Mouse (Mus musculus) erythroblast, adult 5-6 weeks (primary cell): ENCODE results near the gene Ldlrad3. TPM values are rescaled to one million over a fixed set of nuclear protein-coding genes. Genes with fewer than 3 reads are reported as not detected.

Experiments used
- ATAC-seq: replicated peaks from 2 replicates; pipeline ENCODE4 v1.8.0; 2016; ENCODE audit warnings: moderate number of reproducible peaks, mild to moderate bottlenecking, moderate TSS enrichment, inconsistent platforms; ENCODE audit not compliant: poor library complexity, low FRiP score, severe bottlenecking
- total RNA-seq, 2 experiments: library from RNA; stranded (forward) in 1 of 2; stranded (reverse) in 1 of 2; fragments of 150-400 nt in 1 of 2; fragments of 200-764, 138-1000 nt in 1 of 2; gene quantifications; 2 replicates each; pipeline versions ENCODE4 v1.2.3 to v1.2.4; 2015 to 2017; ENCODE audit warnings: low replicate concordance in 2 of 2

The Ldlrad3 gene
- total RNA-seq, 2 experiments from 2014 or later: 6.2 to 7.7 TPM

DNA sequence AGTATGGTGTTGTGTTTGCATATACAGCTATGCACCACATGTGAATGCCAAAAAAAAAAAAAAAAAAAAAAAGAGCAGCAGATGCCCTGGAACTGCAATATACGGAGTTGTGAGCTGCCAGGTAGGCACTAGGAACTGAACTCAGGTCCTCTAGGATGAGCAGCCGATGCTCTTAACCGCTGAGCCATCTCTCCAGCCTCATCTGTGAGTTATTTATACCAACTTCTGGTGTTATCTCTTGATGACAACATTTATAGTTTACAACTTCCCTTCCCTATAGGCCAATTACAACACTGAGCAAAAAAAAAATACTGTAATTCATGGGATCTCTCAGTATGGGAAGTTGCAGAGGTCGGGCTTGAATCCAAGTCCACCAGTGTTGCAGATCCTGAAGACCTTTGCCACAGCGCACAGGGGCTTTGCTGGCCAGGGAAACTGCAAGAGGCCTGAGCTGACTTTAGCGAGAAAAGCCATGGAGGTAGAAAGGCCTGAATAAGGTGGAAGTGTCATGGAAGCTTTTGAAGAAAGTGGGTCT lies 204.2 kb downstream of the Ldlrad3 start:
- no peak for ATAC-seq

DNA sequence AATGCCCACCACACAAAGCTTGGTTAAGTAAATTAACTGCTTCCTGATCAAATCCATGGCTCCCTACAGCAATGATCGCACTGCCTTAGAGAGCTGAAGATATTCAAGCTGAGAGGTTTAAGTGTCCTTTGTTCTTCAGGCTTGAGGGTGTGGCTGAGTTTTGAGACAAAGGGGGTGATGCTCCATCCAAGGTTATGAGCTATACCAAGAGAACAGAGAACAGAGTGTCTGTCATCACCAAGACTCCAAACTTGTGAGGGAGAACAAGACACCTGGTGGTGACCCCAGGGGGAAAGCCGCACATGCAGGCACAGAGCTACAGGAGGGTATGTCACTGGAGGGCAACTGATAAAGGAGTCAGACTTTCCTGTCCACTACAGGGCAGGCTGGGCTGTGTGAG lies 205.0 kb downstream of the Ldlrad3 start:
- ATAC-seq: no peak

DNA sequence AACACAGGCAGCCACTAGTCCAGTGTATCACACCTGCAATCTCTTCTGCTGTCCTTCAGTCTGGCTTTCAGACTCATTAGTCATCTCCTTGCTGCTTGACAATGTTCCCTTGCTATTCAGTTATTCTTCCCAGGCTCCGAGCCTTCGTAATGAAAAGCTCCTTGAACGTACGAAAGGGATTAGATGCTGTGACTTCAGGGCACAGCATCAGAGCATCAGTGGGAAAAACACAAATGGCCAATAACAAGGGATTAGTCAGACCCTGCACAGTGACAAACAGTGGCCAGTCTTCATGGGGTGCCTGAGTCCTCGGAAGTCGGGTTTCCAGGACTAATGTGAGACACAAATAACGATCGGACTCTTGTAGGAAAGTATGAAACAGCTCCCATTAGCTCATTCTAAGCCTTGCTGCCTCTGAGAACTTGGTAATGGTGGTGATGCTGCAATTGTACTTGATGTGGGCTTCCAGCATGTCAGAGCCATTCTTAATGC lies 205.7 kb downstream of the Ldlrad3 start:
- ATAC-seq: no peak

DNA sequence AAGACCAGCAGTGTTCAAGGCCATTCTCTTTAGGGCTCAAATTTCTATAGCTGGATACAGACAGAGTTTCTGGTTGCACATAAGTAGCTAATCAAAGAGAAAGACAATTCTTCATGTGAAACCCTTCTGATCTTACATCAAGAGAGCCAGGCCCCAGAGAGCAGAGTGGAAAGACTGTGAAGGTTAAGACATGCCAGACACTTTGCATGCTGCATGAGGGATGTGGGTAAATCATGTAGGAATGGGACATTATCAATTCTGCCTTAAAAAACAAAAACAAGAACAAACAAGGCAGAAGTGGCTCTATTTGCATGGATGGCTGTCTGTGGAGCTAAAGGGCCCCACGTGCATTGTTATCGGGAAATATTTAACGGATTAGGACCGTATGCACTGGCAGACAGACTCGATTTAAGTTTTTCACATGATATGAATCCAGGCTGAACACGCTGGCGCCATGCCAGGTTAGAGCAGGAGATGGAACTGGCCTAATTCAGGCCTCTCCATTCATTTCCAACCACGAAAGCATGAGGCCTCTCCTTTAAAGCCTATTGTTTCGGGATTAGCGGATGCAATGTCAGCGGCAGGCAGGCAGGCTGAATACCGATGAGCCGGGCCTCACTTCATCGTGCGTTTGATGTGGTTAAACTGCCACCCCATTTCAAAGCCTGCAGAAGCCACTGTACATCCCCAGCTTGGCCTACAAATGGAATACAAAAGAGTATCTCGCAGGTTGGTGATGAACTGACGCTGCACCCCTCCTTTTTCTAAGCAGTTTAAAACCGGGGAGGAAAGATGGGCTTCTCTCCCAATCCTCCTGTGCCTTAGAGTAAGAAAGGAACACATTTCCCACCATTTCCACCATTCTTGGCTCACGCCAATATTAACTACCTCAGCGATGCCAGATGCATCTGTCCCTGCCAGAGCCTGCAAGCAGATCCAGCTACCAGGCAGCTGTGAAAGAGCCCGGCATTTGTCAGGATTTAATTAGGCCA lies 207.4 kb downstream of the Ldlrad3 start:
- ATAC-seq: no peak

DNA sequence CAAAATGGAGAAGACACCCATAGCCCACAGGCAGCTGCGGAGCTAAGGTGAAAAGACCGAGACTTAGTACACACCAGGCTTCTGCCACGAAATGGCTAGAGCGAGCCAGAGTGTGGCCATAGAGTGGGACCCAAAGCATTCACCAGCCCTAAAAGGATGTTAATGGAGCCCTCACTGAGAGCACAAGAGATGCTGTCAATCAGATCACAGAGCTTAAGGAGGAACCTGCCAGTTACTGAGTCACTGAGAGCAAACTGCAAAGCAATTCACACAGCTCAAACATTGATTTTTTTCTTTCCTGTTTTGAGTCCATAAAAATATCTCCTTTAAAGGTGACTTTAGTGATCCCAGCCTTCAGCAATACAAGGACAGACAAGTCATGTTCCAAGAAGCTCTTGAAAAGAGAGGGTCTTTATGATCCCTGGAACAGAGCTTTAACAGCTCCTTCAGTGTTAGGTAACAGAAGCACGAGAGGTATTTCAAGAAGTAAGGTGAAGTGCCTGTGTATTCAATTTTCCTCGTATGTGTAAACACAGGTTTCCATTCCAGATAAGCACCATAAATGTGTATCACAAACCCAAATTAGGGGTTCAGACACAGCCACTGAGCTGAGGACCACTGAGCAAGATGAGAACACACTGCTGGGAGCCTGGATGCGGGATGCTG lies 209.7 kb downstream of the Ldlrad3 start:
- no peak for ATAC-seq

DNA sequence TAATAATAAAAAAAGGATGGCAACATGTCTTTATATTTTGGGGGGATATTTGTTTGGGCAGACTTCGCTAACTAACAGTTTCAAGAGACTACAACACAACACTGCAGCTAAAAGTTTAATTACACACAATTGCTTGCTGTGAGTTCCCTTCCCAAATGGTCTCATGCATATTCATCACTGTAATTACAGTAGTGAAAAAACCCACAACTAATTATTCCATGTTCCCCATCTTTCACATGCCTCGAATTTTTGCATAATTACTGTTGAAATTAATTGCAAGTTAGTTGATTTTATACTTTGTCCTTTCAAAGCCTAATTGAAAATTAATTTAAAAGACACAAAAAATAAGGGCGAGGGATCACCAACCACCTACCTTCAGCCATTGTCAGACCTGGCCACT lies 212.4 kb downstream of the Ldlrad3 start:
- no peak for ATAC-seq

DNA sequence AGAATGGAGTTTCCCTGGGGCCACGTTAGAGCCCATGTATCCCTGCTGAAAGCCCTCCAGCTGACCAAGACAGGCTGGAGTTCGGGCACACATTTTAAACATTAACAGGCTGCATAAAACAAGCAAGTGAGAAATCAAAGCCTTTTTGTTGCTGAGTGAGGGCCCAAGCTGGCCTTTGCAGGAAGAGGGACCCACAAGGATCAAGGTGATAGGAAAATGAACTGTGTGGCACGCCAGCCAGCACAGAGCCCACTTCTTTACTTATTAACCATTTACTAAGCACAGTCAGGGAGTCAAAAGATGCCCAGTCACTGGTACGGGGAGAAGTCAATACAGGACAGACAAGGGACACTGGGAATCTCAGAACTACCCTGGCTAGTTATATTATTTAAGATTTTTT lies 218.6 kb downstream of the Ldlrad3 start:
- no peak for ATAC-seq

DNA sequence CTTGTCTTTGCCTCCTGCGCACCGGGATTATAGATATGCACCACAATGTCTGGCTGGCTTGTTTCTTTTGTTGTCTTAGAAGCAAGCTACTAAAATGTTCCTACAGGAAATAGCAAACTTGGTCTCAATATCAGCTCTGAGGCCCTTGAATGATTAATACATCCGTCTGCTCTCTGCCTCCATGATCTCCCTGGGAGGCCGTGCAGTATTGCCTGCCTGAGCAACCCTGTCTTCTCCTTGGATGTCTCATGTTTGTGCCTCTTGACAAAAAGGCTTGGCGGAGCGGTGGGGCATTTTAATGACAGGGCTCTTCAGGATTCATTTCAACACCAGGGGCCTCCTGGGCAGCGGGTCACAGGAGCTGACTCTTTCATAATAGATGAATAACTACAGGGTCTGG lies 219.0 kb downstream of the Ldlrad3 start:
- ATAC-seq: no peak

DNA sequence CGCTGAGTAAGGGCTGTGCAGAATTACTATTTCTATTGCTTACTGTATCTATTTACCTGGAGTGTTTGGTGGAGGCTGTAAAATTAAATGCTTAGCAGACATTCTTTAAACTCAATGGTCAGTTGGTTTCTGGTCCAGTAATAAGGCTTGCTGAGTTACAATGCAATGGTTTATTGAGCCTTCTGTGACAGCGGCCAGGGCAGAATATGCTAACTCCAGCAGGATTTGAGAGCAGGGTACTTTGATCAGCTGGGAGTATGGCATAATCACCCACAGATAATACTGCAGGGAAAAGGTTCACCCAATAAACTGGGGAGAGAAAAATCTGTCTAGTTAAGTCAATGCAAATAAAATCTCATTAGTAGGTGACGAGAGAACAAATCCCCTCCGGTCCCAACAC lies 220.2 kb downstream of the Ldlrad3 start:
- no peak for ATAC-seq

DNA sequence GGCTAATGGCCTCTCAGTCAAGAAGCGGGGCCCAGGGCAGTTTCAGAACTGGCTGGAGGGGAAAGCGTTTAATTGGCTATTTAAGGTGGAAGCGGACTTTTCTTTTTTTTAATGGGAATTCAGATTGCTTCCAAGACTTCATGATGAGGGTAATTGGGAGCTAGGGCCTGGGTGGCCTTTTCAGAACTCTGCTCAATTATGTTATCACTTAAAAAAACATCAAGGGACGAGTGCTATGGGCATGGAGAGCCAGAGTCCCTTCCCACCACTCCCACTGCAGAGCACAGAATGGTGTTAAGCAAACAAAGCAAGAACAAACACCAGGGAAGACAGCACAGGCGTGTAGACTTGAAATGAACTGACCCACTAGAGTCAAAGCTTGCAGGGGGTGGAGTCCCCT lies 220.7 kb downstream of the Ldlrad3 start:
- no peak for ATAC-seq

DNA sequence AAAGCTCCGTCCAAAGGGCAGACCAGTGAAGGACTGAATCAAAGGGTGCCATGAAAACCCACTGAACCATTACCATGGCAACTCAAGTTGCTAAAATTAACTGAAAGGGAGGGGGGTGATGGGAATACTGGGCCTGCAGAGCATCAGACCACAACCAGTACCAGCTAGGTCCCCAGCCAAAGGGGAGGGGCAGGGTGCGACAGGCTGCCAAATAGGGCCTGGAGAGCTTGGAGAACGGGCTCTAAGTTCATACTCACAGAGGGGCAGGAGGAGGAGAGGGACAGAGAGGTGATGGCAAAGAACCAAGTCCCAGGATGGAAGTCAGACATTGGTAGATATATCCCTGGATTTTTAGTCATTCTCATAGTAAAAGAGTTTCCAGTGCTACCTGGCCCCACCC lies 222.8 kb downstream of the Ldlrad3 start:
- no peak for ATAC-seq

DNA sequence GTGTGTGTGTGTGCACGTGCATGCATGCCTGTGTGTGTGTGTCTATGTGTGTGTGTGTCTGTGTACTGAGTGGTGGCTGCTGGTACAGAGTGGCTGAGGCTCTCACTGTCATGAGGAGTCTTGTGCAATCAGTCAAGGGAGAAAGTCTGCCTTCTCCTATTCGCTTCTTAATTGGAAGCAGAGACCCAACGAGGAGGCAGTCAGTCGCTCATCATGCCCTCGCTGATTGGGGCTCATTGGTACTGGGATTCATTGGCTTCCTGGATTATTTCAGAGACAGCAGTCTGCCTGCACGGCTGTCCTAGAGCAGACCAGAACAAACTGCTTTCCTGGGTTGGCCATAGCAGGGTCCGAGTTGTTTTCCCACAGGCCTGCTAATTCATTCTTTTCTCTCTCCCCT lies 223.8 kb downstream of the Ldlrad3 start:
- ATAC-seq: no peak

DNA sequence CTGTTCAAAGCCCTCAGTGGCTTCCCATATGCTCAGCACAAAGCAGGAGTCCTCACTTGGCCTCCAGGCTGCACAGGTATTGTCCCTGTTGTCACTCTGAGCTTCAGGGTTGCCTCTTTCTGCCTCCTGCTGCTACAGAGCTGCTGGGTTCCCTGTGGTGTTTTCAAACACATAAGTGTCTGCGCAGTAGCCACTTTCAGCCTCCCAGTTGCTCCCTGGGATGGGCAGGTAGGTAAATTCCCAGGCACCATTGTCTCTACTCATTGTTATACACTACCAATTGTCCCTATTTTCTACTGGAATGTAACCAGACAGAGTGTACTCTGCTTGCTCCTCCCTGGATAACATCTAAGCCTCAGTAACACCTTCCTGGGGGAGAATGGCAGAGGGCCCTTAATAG lies 224.8 kb downstream of the Ldlrad3 start:
- no peak for ATAC-seq

DNA sequence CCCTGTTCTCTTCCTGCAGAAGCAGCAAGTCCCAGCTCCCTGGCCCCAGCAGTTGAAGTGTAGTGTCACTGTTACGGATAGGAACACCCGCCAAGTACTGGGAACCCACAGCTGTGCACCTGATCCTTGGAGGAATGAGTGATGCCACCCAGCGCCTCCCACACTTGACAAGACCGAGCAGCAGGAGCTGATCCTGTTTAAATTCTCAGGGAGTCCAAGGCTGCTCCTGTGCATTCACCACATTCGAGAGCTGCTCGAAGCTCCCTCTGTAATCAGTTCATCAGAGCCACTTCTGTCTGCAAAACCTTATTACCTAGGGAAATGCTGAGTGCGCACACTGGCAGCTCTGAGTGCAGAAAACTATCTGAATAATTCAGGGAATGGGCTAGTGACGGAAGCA lies 225.5 kb downstream of the Ldlrad3 start:
- no peak for ATAC-seq

DNA sequence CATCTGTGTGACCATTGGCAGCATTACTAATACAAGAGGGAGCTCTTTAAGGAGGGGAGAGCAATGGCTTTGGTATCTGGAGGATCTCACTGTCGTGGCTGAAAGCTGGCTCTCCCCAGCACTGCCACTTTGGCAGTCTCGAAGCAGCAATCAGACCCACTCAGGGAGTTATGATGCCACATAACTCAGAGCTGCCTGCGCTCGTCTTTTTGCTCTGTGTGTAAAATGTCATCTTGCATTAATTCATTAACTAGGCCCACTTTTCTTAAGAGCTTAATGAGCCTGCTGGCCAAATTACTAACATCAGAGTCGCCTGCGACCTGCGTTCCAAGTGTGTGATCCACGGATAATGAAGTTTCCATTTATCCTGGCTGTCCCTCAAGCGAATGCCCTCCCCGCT lies 230.1 kb downstream of the Ldlrad3 start:
- ATAC-seq: no peak

DNA sequence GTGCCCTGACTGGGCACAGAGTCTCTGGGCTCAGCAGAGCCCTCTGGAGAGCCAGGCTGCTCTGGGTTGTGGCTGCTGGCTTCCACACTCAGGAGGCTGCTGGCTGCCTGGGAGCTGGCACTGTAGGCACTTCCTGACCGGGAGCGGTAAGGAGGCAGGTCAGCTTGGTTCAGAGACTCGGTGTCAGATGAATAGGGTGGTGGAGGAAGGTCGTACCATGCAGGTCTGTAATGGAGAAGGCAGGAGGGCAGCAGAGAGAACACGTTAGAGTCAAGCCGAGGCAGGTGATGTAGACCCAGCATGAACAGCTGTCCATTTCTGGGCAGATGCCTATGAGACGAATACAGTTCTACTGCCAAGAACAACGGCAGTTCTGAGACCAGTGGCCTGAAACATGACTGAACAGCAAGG lies 233.2 kb downstream of the Ldlrad3 start:
- ATAC-seq: no peak

DNA sequence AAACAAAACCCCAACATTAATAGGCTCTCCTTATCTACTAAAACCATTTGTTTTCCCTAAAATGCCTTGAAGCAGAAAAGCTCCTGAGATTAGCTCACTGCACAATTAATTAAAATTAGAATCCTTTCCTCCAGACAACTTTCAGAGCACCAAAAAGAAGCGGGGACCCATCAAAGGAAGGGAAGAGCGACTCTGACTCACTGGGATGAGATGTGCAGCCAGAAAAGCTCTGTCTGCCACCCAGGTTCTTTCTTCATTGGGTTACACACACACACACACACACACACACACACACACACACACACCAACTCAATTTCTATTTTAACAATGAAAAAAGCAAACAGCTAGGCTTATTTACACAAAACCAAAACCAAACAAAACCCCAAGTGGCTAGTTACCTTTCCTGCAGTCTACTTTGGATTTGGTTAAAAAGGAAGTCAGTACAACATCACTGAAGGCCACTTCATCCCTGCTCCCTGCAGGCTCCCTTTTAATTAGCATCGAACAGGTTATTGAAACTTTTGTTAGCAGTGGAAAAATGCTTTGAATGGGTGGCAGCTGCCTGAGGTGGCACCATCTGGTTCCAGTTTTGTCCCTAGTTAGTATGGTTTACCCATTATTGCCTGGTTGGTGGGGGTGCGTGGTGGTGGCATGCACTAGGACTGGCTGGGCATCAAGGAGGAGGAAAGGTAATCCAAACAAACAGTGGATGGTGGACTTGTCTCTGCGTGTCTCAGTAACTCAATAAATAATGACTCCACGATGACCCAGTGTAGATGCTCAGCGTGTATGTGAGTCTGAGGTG lies 235.3 kb downstream of the Ldlrad3 start:
- no peak for ATAC-seq

DNA sequence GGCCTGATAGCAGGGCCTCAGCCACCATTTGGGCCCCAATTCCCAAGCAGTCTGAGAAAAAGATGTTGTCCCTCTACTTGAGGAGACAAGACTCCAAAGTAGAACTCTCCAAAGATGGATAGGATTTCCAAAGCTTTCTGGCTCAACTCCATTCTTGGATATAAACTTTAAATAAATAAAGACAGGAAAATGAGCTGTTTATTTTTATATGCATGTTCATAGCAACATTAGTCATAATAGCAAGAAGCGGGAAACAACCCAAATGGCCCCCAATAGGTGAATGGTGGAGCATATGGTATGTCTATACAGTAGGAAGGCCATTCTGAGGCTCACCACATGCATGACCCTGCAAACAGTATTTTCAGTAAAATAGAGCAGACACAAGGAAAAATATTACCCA lies 251.2 kb downstream of the Ldlrad3 start:
- no peak for ATAC-seq

DNA sequence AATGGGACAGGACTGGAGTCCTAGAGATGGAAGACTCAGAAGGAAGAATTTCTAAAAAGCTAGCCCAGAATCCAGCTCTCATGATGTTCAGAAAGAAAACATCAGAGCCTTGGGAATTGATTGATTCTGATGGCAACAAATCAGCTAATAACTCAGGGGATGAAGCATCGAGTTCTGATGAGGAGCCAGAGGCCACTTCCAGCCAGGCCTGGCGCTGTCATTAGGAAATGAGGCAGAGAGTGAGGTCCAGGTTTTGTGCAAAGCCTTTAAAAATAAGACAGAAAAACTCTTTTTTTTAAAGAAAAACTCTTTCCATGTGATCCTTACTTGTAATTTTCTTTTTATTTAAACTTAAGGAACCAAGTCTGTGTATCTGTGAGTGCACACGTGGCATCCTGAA lies 252.9 kb downstream of the Ldlrad3 start:
- no peak for ATAC-seq
